In the genomic region with DNA sequence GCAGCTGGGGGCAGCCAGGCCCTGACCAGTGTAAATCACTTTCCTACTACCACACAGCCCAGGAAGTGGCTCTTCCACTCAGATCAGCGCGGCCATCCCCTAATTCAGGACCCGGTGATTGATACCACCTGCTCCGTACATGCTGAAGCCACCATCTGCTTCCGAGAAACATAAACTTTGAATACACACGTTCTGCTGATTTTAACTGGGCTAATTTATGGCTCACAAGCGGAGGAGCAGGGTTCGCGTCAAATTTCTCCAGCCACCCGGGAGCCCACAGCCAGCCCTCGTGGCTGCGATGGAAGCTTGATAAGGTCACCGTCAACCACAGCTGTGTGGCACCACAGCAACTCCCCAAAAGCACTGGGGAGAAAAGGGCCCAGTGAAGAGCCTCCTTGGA, we compare ENCODE assay signal across 14 mouse cellular contexts.
DNase-seq lines count a peak whose midpoint lies in the region; ATAC-seq lines count a peak whose summit lies in the region.
"Had no signal": no experiment of that assay in that cellular context is flagged by ENCODE, and none has a peak within 500 bp of the region (broad histone marks: within the 10 kb centered on the region; RNA-seq: fewer than 3 reads in every experiment).

No protein-coding gene starts in this region.

- no peak for DNase-seq in hindbrain, embryonic 10.5 days (ENCODE audit: low spot score)
- DNase-seq in midbrain, embryonic 14.5 days = no peak
- peak; percentile 81 for DNase-seq in hindlimb bud, embryonic 11.5 days (ENCODE audit: extremely low spot score, low read depth, low spot score)
- DNase-seq in skeletal muscle tissue, adult 2 months (ENCODE audit: low read depth, low spot score) = peak; percentile 14
- DNase-seq in ovary, postnatal 10 days (ENCODE audit: low spot score) = no peak
- DNase-seq in left cerebral cortex, postnatal 36 days (ENCODE audit: low spot score in 2 of 2) = no peak
- DNase-seq: adrenal gland, postnatal 14 days; cerebellum, postnatal 14 days; thymus, adult 2 months had no signal

- H3K4me1 ChIP-seq in hindbrain, embryonic 10.5 days (replicated peaks) = peaks cover 46% of the 10 kb centered on the region
- peaks cover 33% of the 10 kb centered on the region for H3K4me1 ChIP-seq in hindbrain, embryonic 12.5 days
- H3K4me1 ChIP-seq in midbrain, embryonic 15.5 days = peaks cover 19% of the 10 kb centered on the region
- H3K4me1 ChIP-seq in midbrain, embryonic 14.5 days (ENCODE audit: control insufficient read depth, insufficient read depth, low read length) = peaks cover 19% of the 10 kb centered on the region

- ATAC-seq in hindbrain, embryonic 12.5 days (ENCODE audit: low FRiP score) = no peak
- ATAC-seq in midbrain, embryonic 15.5 days (replicated peaks) = 0 out of 2 replicates have a peak, but pooled peaks have one; percentile 29
- ATAC-seq in midbrain, embryonic 14.5 days (ENCODE audit: low FRiP score, low TSS enrichment) = no peak

- 59% methylated on average over 13 of the region's 13 CpGs for WGBS in hindbrain, embryonic 10.5 days
- WGBS in hindbrain, embryonic 12.5 days = 52% methylated on average over 13 of the region's 13 CpGs
- WGBS in midbrain, embryonic 15.5 days = 45% methylated on average over 13 of the region's 13 CpGs
- 49% methylated on average over 13 of the region's 13 CpGs for WGBS in midbrain, embryonic 14.5 days

- no peak overlapping the region for H3K9ac ChIP-seq in hindbrain, embryonic 12.5 days
- no peak overlapping the region for H3K9ac ChIP-seq in midbrain, embryonic 15.5 days
- no peak overlapping the region for H3K9ac ChIP-seq in midbrain, embryonic 14.5 days (replicated peaks; ENCODE audit: low read length)

- H3K27ac ChIP-seq in hindbrain, embryonic 10.5 days = peak overlapping the region; percentile 24; the same call in 1 of the 2 replicates
- H3K27ac ChIP-seq in hindbrain, embryonic 12.5 days = no peak overlapping the region
- no peak overlapping the region for H3K27ac ChIP-seq in midbrain, embryonic 15.5 days
- H3K27ac ChIP-seq in midbrain, embryonic 14.5 days (replicated peaks; ENCODE audit: low read depth, low read length) = no peak overlapping the region
- H3K27ac ChIP-seq: heart, embryonic 10.5 days; macrophage had no signal

- H3K4me3 ChIP-seq in hindbrain, embryonic 10.5 days = no peak overlapping the region
- H3K4me3 ChIP-seq in hindbrain, embryonic 12.5 days = no peak overlapping the region
- H3K4me3 ChIP-seq in midbrain, embryonic 15.5 days = no peak overlapping the region
- no peak overlapping the region for H3K4me3 ChIP-seq in midbrain, embryonic 14.5 days (replicated peaks; ENCODE audit: low read depth, low read length)
- H3K4me3 ChIP-seq: heart, embryonic 10.5 days had no signal

- H3K4me2 ChIP-seq in hindbrain, embryonic 12.5 days (replicated peaks) = no peak overlapping the region
- H3K4me2 ChIP-seq in midbrain, embryonic 15.5 days = no peak overlapping the region
- no peak overlapping the region for H3K4me2 ChIP-seq in midbrain, embryonic 14.5 days (ENCODE audit: low read length)

- no peaks in the 10 kb centered on the region for H3K36me3 ChIP-seq in hindbrain, embryonic 10.5 days
- no peaks in the 10 kb centered on the region for H3K36me3 ChIP-seq in hindbrain, embryonic 12.5 days
- H3K36me3 ChIP-seq in midbrain, embryonic 15.5 days (replicated peaks) = no peaks in the 10 kb centered on the region
- H3K36me3 ChIP-seq in midbrain, embryonic 14.5 days (ENCODE audit: control insufficient read depth, insufficient read depth, low read length) = no peaks in the 10 kb centered on the region
- H3K36me3 ChIP-seq: G1E; heart, embryonic 10.5 days had no signal

- H3K9me3 ChIP-seq in hindbrain, embryonic 10.5 days = no peaks in the 10 kb centered on the region
- H3K9me3 ChIP-seq in hindbrain, embryonic 12.5 days (replicated peaks) = no peaks in the 10 kb centered on the region
- H3K9me3 ChIP-seq in midbrain, embryonic 15.5 days = no peaks in the 10 kb centered on the region
- H3K9me3 ChIP-seq in midbrain, embryonic 14.5 days (ENCODE audit: control insufficient read depth, low read length) = no peaks in the 10 kb centered on the region
- H3K9me3 ChIP-seq: G1E; heart, embryonic 10.5 days had no signal

- intact Hi-C loops in left cerebral cortex, postnatal 36 days (cut with DNase I) = no loop called here

- H3K27me3 ChIP-seq in hindbrain, embryonic 10.5 days (ENCODE audit: insufficient read depth, poor library complexity, severe bottlenecking) = peaks cover 22% of the 10 kb centered on the region
- peaks cover 38% of the 10 kb centered on the region for H3K27me3 ChIP-seq in hindbrain, embryonic 12.5 days
- no peaks in the 10 kb centered on the region; the same call in 1 of the 2 replicates for H3K27me3 ChIP-seq in midbrain, embryonic 15.5 days (replicated peaks)
- H3K27me3 ChIP-seq in midbrain, embryonic 14.5 days (ENCODE audit: control insufficient read depth, insufficient read depth, low read length) = no peaks in the 10 kb centered on the region

Comparison
In these comparisons a context has a peak if more than half of its experiments do, and no peak if none do; other contexts are left out.
1. DNase-seq: peak in hindlimb bud, embryonic 11.5 days (single experiment) and skeletal muscle tissue, adult 2 months (single experiment); none in hindbrain, embryonic 10.5 days (single experiment), midbrain, embryonic 14.5 days (single experiment), ovary, postnatal 10 days (single experiment) and left cerebral cortex, postnatal 36 days (0 of 2).